Mouse (Mus musculus) CH12.LX (cell line): ENCODE results near the gene Rtkn2. TPM values are rescaled to one million over a fixed set of nuclear protein-coding genes. Genes with fewer than 3 reads are reported as not detected.
A peak's percentile ranks its signal among the peaks of the same experiment; 100 is the strongest.

ENCODE experiments used
- DNase-seq: peaks from one replicate; pipeline ENCODE4 v3.0.0-alpha.2; 2013; ENCODE audit errors: extremely low read depth
- H3K27ac ChIP-seq: 2 replicates; pipeline ENCODE4 v1.5.1; 2012; ENCODE audit warnings: low read depth, mild to moderate bottlenecking, control low read depth, moderate library complexity; ENCODE audit not compliant: insufficient read depth
- H3K27me3 ChIP-seq: replicated peaks from 2 replicates; pipeline ENCODE3; 2012; ENCODE audit warnings: inconsistent platforms
- H3K36me3 ChIP-seq, 2 experiments: replicated peaks in 1 of 2; 2 replicates each; pipeline versions ENCODE3 to v1.6.1; 2012; ENCODE audit warnings: inconsistent platforms in 1 of 2, low read length in 1 of 2, mild to moderate bottlenecking in 1 of 2, mixed read lengths in 1 of 2, moderate library complexity in 1 of 2; ENCODE audit not compliant: control insufficient read depth in 1 of 2, insufficient read depth in 1 of 2
- H3K4me1 ChIP-seq, 2 experiments: 2 replicates each; pipeline ENCODE4 v1.6.1; 2012; ENCODE audit warnings: inconsistent platforms in 1 of 2, moderate library complexity in 1 of 2; ENCODE audit not compliant: insufficient read depth in 2 of 2, control insufficient read depth in 1 of 2
- H3K4me2 ChIP-seq: 2 replicates; pipeline ENCODE4 v1.6.1; 2012; ENCODE audit warnings: low read depth, mild to moderate bottlenecking, control low read depth; ENCODE audit not compliant: poor library complexity, insufficient read depth, severe bottlenecking
- H3K4me3 ChIP-seq, 3 experiments: fragments of 150-350 bp in 1 of 3; sonication (generic) in 1 of 3; replicated peaks in 1 of 3; 2 replicates each; pipeline versions ENCODE3 to v1.5.1; 2011 to 2012; ENCODE audit warnings: low read depth in 2 of 3, low read length in 2 of 3, mild to moderate bottlenecking in 2 of 3, moderate library complexity in 2 of 3, control low read depth in 1 of 3, improper control_type of control experiment in 1 of 3, inconsistent platforms in 1 of 3, mixed read lengths in 1 of 3; ENCODE audit not compliant: poor library complexity in 1 of 3
- H3K79me2 ChIP-seq: replicated peaks from 2 replicates; pipeline ENCODE4 v1.6.1; 2012; ENCODE audit warnings: mild to moderate bottlenecking, moderate library complexity; ENCODE audit not compliant: control insufficient read depth, poor library complexity, insufficient read depth, severe bottlenecking; ENCODE audit errors: extremely low read depth
- H3K9ac ChIP-seq: 2 replicates; pipeline ENCODE4 v1.6.1; 2012; ENCODE audit warnings: low read depth, mild to moderate bottlenecking, control low read depth, moderate library complexity; ENCODE audit not compliant: insufficient read depth
- H3K9me3 ChIP-seq: replicated peaks from 2 replicates; pipeline ENCODE3; 2012; ENCODE audit warnings: low read length, inconsistent platforms, mixed read lengths
- BHLHE40 ChIP-seq: IDR thresholded peaks from 2 replicates; pipeline ENCODE4 v1.6.1; 2011; ENCODE audit warnings: mild to moderate bottlenecking, low read depth, low read length, improper control_type of control experiment
- CHD1 ChIP-seq: IDR thresholded peaks from 2 replicates; pipeline ENCODE4 v1.6.1; 2012; ENCODE audit warnings: low read depth, low read length, improper control_type of control experiment, inconsistent platforms
- CTCF ChIP-seq, 2 experiments: IDR thresholded peaks in 1 of 2; conservative IDR thresholded peaks in 1 of 2; 2 replicates each; pipeline ENCODE4 v1.5.1; 2011 to 2012; ENCODE audit warnings: low read depth in 2 of 2, low read length in 2 of 2, improper control_type of control experiment in 1 of 2, inconsistent platforms in 1 of 2, mild to moderate bottlenecking in 1 of 2, moderate library complexity in 1 of 2
- E2F4 ChIP-seq: IDR thresholded peaks from 2 replicates; pipeline ENCODE4 v1.6.1; 2011; ENCODE audit warnings: low read depth, low read length, improper control_type of control experiment; ENCODE audit not compliant: insufficient replicate concordance
- ELF1 ChIP-seq: IDR thresholded peaks from 2 replicates; pipeline ENCODE4 v1.6.1; 2014; ENCODE audit warnings: low read depth, mild to moderate bottlenecking, inconsistent platforms, low read length, improper control_type of control experiment
- MAFK ChIP-seq: IDR thresholded peaks from 2 replicates; pipeline ENCODE4 v1.6.1; 2011; ENCODE audit warnings: low read length, improper control_type of control experiment; ENCODE audit not compliant: insufficient replicate concordance
- MAZ ChIP-seq: IDR thresholded peaks from 2 replicates; pipeline ENCODE4 v1.6.1; 2012; ENCODE audit warnings: low read depth, mild to moderate bottlenecking, inconsistent platforms, low read length, improper control_type of control experiment, moderate library complexity
- MEF2A ChIP-seq: IDR thresholded peaks from 2 replicates; pipeline ENCODE4 v1.6.1; 2014; ENCODE audit warnings: low read depth, mild to moderate bottlenecking, inconsistent platforms, low read length, improper control_type of control experiment, borderline replicate concordance
- MXI1 ChIP-seq: IDR thresholded peaks from 2 replicates; pipeline ENCODE4 v1.6.1; 2011; ENCODE audit warnings: mild to moderate bottlenecking, low read depth, low read length, improper control_type of control experiment
- MYC ChIP-seq: IDR thresholded peaks from 2 replicates; pipeline ENCODE4 v1.6.1; 2011; ENCODE audit warnings: low read depth, mild to moderate bottlenecking, improper control_type of control experiment, low read length
- NELFE ChIP-seq: IDR thresholded peaks from 2 replicates; pipeline ENCODE4 v1.6.1; 2011; ENCODE audit warnings: low read depth, low read length, improper control_type of control experiment
- PAX5 ChIP-seq: IDR thresholded peaks from 2 replicates; pipeline ENCODE4 v1.6.1; 2012; ENCODE audit warnings: low read length, inconsistent platforms, mixed read lengths
- POLR2AphosphoS2 ChIP-seq: IDR thresholded peaks from 2 replicates; pipeline ENCODE4 v1.6.1; 2011; ENCODE audit warnings: low read depth, low read length, improper control_type of control experiment
- SIN3A ChIP-seq: IDR thresholded peaks from 2 replicates; pipeline ENCODE4 v1.6.1; 2012; ENCODE audit warnings: low read length, improper control_type of control experiment, inconsistent platforms
- USF2 ChIP-seq: conservative IDR thresholded peaks from 2 replicates; pipeline ENCODE4 v1.6.1; 2011; ENCODE audit warnings: low read depth, low read length, improper control_type of control experiment
- ZC3H11A ChIP-seq: IDR thresholded peaks from 2 replicates; pipeline ENCODE4 v1.6.1; 2012; ENCODE audit warnings: low read depth, mild to moderate bottlenecking, inconsistent platforms, low read length, improper control_type of control experiment
- ZNF384 ChIP-seq: IDR thresholded peaks from 2 replicates; pipeline ENCODE4 v1.6.1; 2012; ENCODE audit warnings: low read depth, low read length, improper control_type of control experiment, inconsistent platforms
- dilution Hi-C: fragments of 300-500 bp; cut with MboI; formaldehyde crosslinking; loops from 2 replicates; pipeline ENCODE4 v1.14.3; 2020; ENCODE audit warnings: low sequenced_read_pairs; ENCODE audit not compliant: extremely low pct_unique_long_range_greater_than_20kb, extremely low pct_ligation_motif_present
- in situ Hi-C: fragments of 300-500 bp; cut with MboI; formaldehyde crosslinking; loops from 3 replicates; pipeline ENCODE4 v1.14.3; 2019; ENCODE audit warnings: low sequenced_read_pairs, low pct_ligation_motif_present, low pct_unique_long_range_greater_than_20kb, mixed read lengths
- polyA plus RNA-seq: library from polyadenylated mRNA; unstranded; fragments of >175 nt; gene quantifications from 2 replicates; pipeline ENCODE4 v1.2.1, GENCODE M21; 2012; ENCODE audit warnings: low read depth; ENCODE audit not compliant: insufficient read length
- total RNA-seq, 2 experiments: library from RNA; depleted of rRNA; stranded (reverse); fragments of 300-350 nt in 1 of 2; fragments of >200 nt in 1 of 2; gene quantifications; 2 replicates each; pipeline ENCODE4 v1.2.3; 2012 to 2014

Gene Rtkn2
- total and polyA plus RNA-seq, 3 experiments = 0.59 to 0.93 (median 0.59) TPM

- peaks cover 2 to 11% of the 10 kb centered on the region in 2 experiments; a peak in 3 of 4 replicates for H3K4me1 ChIP-seq
- H3K9ac ChIP-seq = no peak overlapping the region
- no peaks in the 10 kb centered on the region for H3K36me3 ChIP-seq
- TF ChIP-seq ZNF384 (no peak), MEF2A (no peak), ZC3H11A (no peak), MAFK (no peak), MYC (no peak)
- no peaks in the 10 kb centered on the region for H3K9me3 ChIP-seq
- H3K4me3 ChIP-seq = no peak overlapping the region
- no peaks in the 10 kb centered on the region for H3K27me3 ChIP-seq
- no peak overlapping the region for H3K27ac ChIP-seq
- no peak for DNase-seq
- no peaks in the 10 kb centered on the region for H3K79me2 ChIP-seq
- in situ Hi-C loops = no loop called here
- dilution Hi-C loops = no loop called here
- H3K4me2 ChIP-seq = no peak overlapping the region
Observed at GRCm38 (mm10) chr10:68067961-68068360, 88.6 kb downstream of the Rtkn2 start.

- in situ Hi-C loops = no loop called here
- TF ChIP-seq POLR2AphosphoS2 (no peak), ELF1 (no peak), BHLHE40 (no peak), SIN3A (no peak), MXI1 (no peak), ZC3H11A (no peak), CHD1 (no peak), NELFE (no peak), PAX5 (no peak), E2F4 (no peak)
- Histone ChIP-seq H3K27ac (no peak overlapping the region), H3K36me3 (no peaks in the 10 kb centered on the region), H3K4me3 (no peak overlapping the region), H3K79me2 (no peaks in the 10 kb centered on the region), H3K27me3 (no peaks in the 10 kb centered on the region), H3K9ac (no peak overlapping the region), H3K9me3 (no peaks in the 10 kb centered on the region), H3K4me1 (peaks cover 2 to 9% of the 10 kb centered on the region in 2 experiments; a peak in 3 of 4 replicates), H3K4me2 (no peak overlapping the region)
- dilution Hi-C loops = no loop called here
- DNase-seq = no peak
Observed at GRCm38 (mm10) chr10:68068426-68068825, 89.1 kb downstream of the Rtkn2 start.

- dilution Hi-C loops = no loop called here
Observed at GRCm38 (mm10) chr10:68071041-68071440, 91.7 kb downstream of the Rtkn2 start.

More at GRCm38 (mm10) chr10:68071041-68071440, 91.7 kb downstream of the Rtkn2 start:
- Histone ChIP-seq H3K9me3 (no peaks in the 10 kb centered on the region), H3K4me1 (0 out of 4 replicates have a peak, but pooled peaks cover 0 to 1% of the 10 kb centered on the region in 2 experiments), H3K9ac (no peak overlapping the region), H3K27me3 (no peaks in the 10 kb centered on the region), H3K79me2 (no peaks in the 10 kb centered on the region), H3K4me2 (no peak overlapping the region), H3K36me3 (no peaks in the 10 kb centered on the region), H3K4me3 (no peak overlapping the region), H3K27ac (no peak overlapping the region)
- no peak for DNase-seq
- in situ Hi-C loops = no loop called here
- TF ChIP-seq CTCF (conservative IDR thresholded peaks at IDR 0.05 in 1 of 2, IDR thresholded peaks at IDR 0.05 in 1 of 2; ENCODE audit: low read depth in 2 of 2, low read length in 2 of 2) (peak in 1 of 2 experiments; percentile 31; a peak in 2 of 4 replicates), SIN3A (no peak), MAZ (no peak), USF2 (no peak)
